Mouse (Mus musculus): ENCODE results near the gene Olfr734. TPM values are rescaled to one million over a fixed set of nuclear protein-coding genes. Genes with fewer than 3 reads are reported as not detected.
A peak's percentile ranks its signal among the peaks of the same experiment; 100 is the strongest.

Gene Olfr734
- total RNA-seq, 1 experiment: not detected

- TF ChIP-seq HCFC1 (IDR thresholded peaks at IDR 0.05; ENCODE audit: borderline replicate concordance, insufficient read depth, low read length) (no peak), CHD2 (IDR thresholded peaks at IDR 0.05; ENCODE audit: low read depth, low read length) (no peak)
- in situ Hi-C loops (cut with MboI; ENCODE audit: low sequenced_read_pairs in 2 of 2, unreplicated experiment in 2 of 2): loop anchor here in 1 of 2 experiments (25.0 kb wide), 1 partner anchor 406 kb away; no protein-coding TSS in a partner anchor
- Histone ChIP-seq H3K36me3 (ENCODE audit: control insufficient read depth, insufficient read depth, low read length, poor library complexity, severe bottlenecking) (no peaks in the 10 kb centered on the region), H3K4me1 (ENCODE audit: control insufficient read depth in 2 of 2, insufficient read depth in 2 of 2, low read length in 2 of 2, poor library complexity in 1 of 2) (no peaks in the 10 kb centered on the region; a peak in 1 of 4 replicates), H3K9ac (ENCODE audit: insufficient read depth, low read depth, low read length, poor library complexity, severe bottlenecking) (no peak overlapping the region), H3K4me3 (ENCODE audit: insufficient read depth in 1 of 2, low read depth in 1 of 2, low read length in 2 of 2, poor library complexity in 1 of 2, severe bottlenecking in 1 of 2) (no peak overlapping the region), H3K27ac (ENCODE audit: insufficient read depth, low read depth, low read length, poor library complexity, severe bottlenecking) (no peak overlapping the region), H3K9me3 (ENCODE audit: control insufficient read depth, insufficient read depth, low read depth, low read length) (no peaks in the 10 kb centered on the region)
- no peak for DNase-seq (ENCODE audit: low read depth, low spot score)
These were observed 30.2 kb upstream of the Olfr734 start for GRCm38 (mm10) chr14:50356725-50357124.

- no peaks in the 10 kb centered on the region; a peak in 1 of 4 replicates for H3K4me1 ChIP-seq (ENCODE audit: control insufficient read depth in 2 of 2, insufficient read depth in 2 of 2, low read length in 2 of 2, poor library complexity in 1 of 2)
- H3K27ac ChIP-seq (ENCODE audit: insufficient read depth, low read depth, low read length, poor library complexity, severe bottlenecking): no peak overlapping the region
- peak; percentile 51 for DNase-seq (ENCODE audit: low read depth, low spot score)
- H3K9me3 ChIP-seq (ENCODE audit: control insufficient read depth, insufficient read depth, low read depth, low read length): no peaks in the 10 kb centered on the region
- TF ChIP-seq MAFK (IDR thresholded peaks at IDR 0.05; ENCODE audit: insufficient read depth, low read depth, low read length) (no peak), ZC3H11A (IDR thresholded peaks at IDR 0.05; ENCODE audit: borderline replicate concordance, low read depth, low read length) (peak; percentile 67; the same call in 1 of the 2 replicates)
- H3K36me3 ChIP-seq (ENCODE audit: control insufficient read depth, insufficient read depth, low read length, poor library complexity, severe bottlenecking): no peaks in the 10 kb centered on the region
- H3K4me3 ChIP-seq (ENCODE audit: insufficient read depth in 1 of 2, low read depth in 1 of 2, low read length in 2 of 2, poor library complexity in 1 of 2, severe bottlenecking in 1 of 2): no peak overlapping the region
- in situ Hi-C loops (cut with MboI; ENCODE audit: low sequenced_read_pairs in 2 of 2, unreplicated experiment in 2 of 2): loop anchor here in 1 of 2 experiments (25.0 kb wide), 1 partner anchor 410 kb away; no protein-coding TSS in a partner anchor
- no peak overlapping the region for H3K9ac ChIP-seq (ENCODE audit: insufficient read depth, low read depth, low read length, poor library complexity, severe bottlenecking)
These were observed 25.9 kb upstream of the Olfr734 start for GRCm38 (mm10) chr14:50352438-50352837.

- in situ Hi-C loops (cut with MboI; ENCODE audit: low sequenced_read_pairs in 2 of 2, unreplicated experiment in 2 of 2): no loop called here
- DNase-seq (ENCODE audit: low read depth, low spot score): no peak
- H3K4me3 ChIP-seq (ENCODE audit: insufficient read depth in 1 of 2, low read depth in 1 of 2, low read length in 2 of 2, poor library complexity in 1 of 2, severe bottlenecking in 1 of 2): no peak within 1 kb of the TSS
- no peaks in the 10 kb centered on the region for H3K9me3 ChIP-seq (ENCODE audit: control insufficient read depth, insufficient read depth, low read depth, low read length)
- no peak within 1 kb of the TSS for H3K9ac ChIP-seq (ENCODE audit: insufficient read depth, low read depth, low read length, poor library complexity, severe bottlenecking)
- H3K27ac ChIP-seq (ENCODE audit: insufficient read depth, low read depth, low read length, poor library complexity, severe bottlenecking): no peak within 1 kb of the TSS
- no peaks in the 10 kb centered on the region for H3K36me3 ChIP-seq (ENCODE audit: control insufficient read depth, insufficient read depth, low read length, poor library complexity, severe bottlenecking)
- TF ChIP-seq ZC3H11A (IDR thresholded peaks at IDR 0.05; ENCODE audit: borderline replicate concordance, low read depth, low read length) (no peak), MAFK (IDR thresholded peaks at IDR 0.05; ENCODE audit: insufficient read depth, low read depth, low read length) (no peak), ZNF384 (IDR thresholded peaks at IDR 0.05; ENCODE audit: low read depth, low read length) (no peak), CHD2 (IDR thresholded peaks at IDR 0.05; ENCODE audit: low read depth, low read length) (no peak), HCFC1 (IDR thresholded peaks at IDR 0.05; ENCODE audit: borderline replicate concordance, insufficient read depth, low read length) (no peak)
- no peaks in the 10 kb centered on the region; a peak in 1 of 4 replicates for H3K4me1 ChIP-seq (ENCODE audit: control insufficient read depth in 2 of 2, insufficient read depth in 2 of 2, low read length in 2 of 2, poor library complexity in 1 of 2)
These were observed 22.2 kb upstream of the Olfr734 start, which contains the start of gene Olfr735 for GRCm38 (mm10) chr14:50348796-50349195. TSS of gene Olfr735 (minus strand) at chr14:50348872.

GRCm38 (mm10) chr14:50301422-50301821, 25.1 kb downstream of the Olfr734 start, which contains the start of gene Olfr733:
TSS of gene Olfr733 (minus strand) at chr14:50301522.
- TF ChIP-seq ZC3H11A (IDR thresholded peaks at IDR 0.05; ENCODE audit: borderline replicate concordance, low read depth, low read length) (no peak), ZNF384 (IDR thresholded peaks at IDR 0.05; ENCODE audit: low read depth, low read length) (no peak), CHD2 (IDR thresholded peaks at IDR 0.05; ENCODE audit: low read depth, low read length) (no peak), MAFK (IDR thresholded peaks at IDR 0.05; ENCODE audit: insufficient read depth, low read depth, low read length) (no peak), HCFC1 (IDR thresholded peaks at IDR 0.05; ENCODE audit: borderline replicate concordance, insufficient read depth, low read length) (no peak)
- Histone ChIP-seq H3K9me3 (ENCODE audit: control insufficient read depth, insufficient read depth, low read depth, low read length) (no peaks in the 10 kb centered on the region), H3K27ac (ENCODE audit: insufficient read depth, low read depth, low read length, poor library complexity, severe bottlenecking) (no peak within 1 kb of the TSS), H3K4me1 (ENCODE audit: control insufficient read depth in 2 of 2, insufficient read depth in 2 of 2, low read length in 2 of 2, poor library complexity in 1 of 2) (no peaks in the 10 kb centered on the region), H3K4me3 (ENCODE audit: insufficient read depth in 1 of 2, low read depth in 1 of 2, low read length in 2 of 2, poor library complexity in 1 of 2, severe bottlenecking in 1 of 2) (no peak within 1 kb of the TSS), H3K36me3 (ENCODE audit: control insufficient read depth, insufficient read depth, low read length, poor library complexity, severe bottlenecking) (no peaks in the 10 kb centered on the region), H3K9ac (ENCODE audit: insufficient read depth, low read depth, low read length, poor library complexity, severe bottlenecking) (no peak within 1 kb of the TSS)
- in situ Hi-C loops (cut with MboI; ENCODE audit: low sequenced_read_pairs in 2 of 2, unreplicated experiment in 2 of 2): no loop called here
- no peak for DNase-seq (ENCODE audit: low read depth, low spot score)

- Histone ChIP-seq H3K4me3 (ENCODE audit: insufficient read depth in 1 of 2, low read depth in 1 of 2, low read length in 2 of 2, poor library complexity in 1 of 2, severe bottlenecking in 1 of 2) (no peak within 1 kb of the TSS), H3K9me3 (ENCODE audit: control insufficient read depth, insufficient read depth, low read depth, low read length) (no peaks in the 10 kb centered on the region), H3K9ac (ENCODE audit: insufficient read depth, low read depth, low read length, poor library complexity, severe bottlenecking) (no peak within 1 kb of the TSS), H3K36me3 (ENCODE audit: control insufficient read depth, insufficient read depth, low read length, poor library complexity, severe bottlenecking) (no peaks in the 10 kb centered on the region), H3K4me1 (ENCODE audit: control insufficient read depth in 2 of 2, insufficient read depth in 2 of 2, low read length in 2 of 2, poor library complexity in 1 of 2) (no peaks in the 10 kb centered on the region), H3K27ac (ENCODE audit: insufficient read depth, low read depth, low read length, poor library complexity, severe bottlenecking) (no peak within 1 kb of the TSS)
- in situ Hi-C loops (cut with MboI; ENCODE audit: low sequenced_read_pairs in 2 of 2, unreplicated experiment in 2 of 2): no loop called here
- DNase-seq (ENCODE audit: low read depth, low spot score): no peak
- TF ChIP-seq ZC3H11A (IDR thresholded peaks at IDR 0.05; ENCODE audit: borderline replicate concordance, low read depth, low read length) (no peak), CHD2 (IDR thresholded peaks at IDR 0.05; ENCODE audit: low read depth, low read length) (no peak), MAFK (IDR thresholded peaks at IDR 0.05; ENCODE audit: insufficient read depth, low read depth, low read length) (no peak), HCFC1 (IDR thresholded peaks at IDR 0.05; ENCODE audit: borderline replicate concordance, insufficient read depth, low read length) (no peak), ZNF384 (IDR thresholded peaks at IDR 0.05; ENCODE audit: low read depth, low read length) (no peak)
These were observed 42.5 kb downstream of the Olfr734 start, which contains the start of gene Olfr732 for GRCm38 (mm10) chr14:50284106-50284505. TSS of gene Olfr732 (minus strand) at chr14:50284206.

Other genes starting within 250 kb of the Olfr734 start
- not detected in 2 replicates for gene Olfr726, start 235.8 kb downstream of the Olfr734 start, total RNA-seq (2012; rRNA removed)
- not detected in 2 replicates for gene Olfr727, start 203.6 kb downstream of the Olfr734 start, total RNA-seq (2012; rRNA removed)
- not detected in 2 replicates for gene Olfr728, start 184.1 kb downstream of the Olfr734 start, total RNA-seq (2012; rRNA removed)
- not detected in 2 replicates for gene Olfr729, start 173.9 kb downstream of the Olfr734 start, total RNA-seq (2012; rRNA removed)
- not detected in 2 replicates for gene Olfr730, start 138.6 kb downstream of the Olfr734 start, total RNA-seq (2012; rRNA removed)
- gene Olfr731, start 84.9 kb downstream of the Olfr734 start, total RNA-seq (2012; rRNA removed): not detected in 2 replicates
- not detected in 2 replicates for gene Olfr732, start 42.6 kb downstream of the Olfr734 start, total RNA-seq (2012; rRNA removed)
- not detected in 2 replicates for gene Olfr733, start 25.2 kb downstream of the Olfr734 start, total RNA-seq (2012; rRNA removed)
- gene Olfr735, start 22.1 kb upstream of the Olfr734 start, total RNA-seq (2012; rRNA removed): not detected in 2 replicates
- gene Tlr11, start 31.2 kb upstream of the Olfr734 start, total RNA-seq (2012; rRNA removed): not detected in 2 replicates
- not detected in 2 replicates for gene Olfr736, start 54.4 kb upstream of the Olfr734 start, total RNA-seq (2012; rRNA removed)
- not detected in 2 replicates for gene Olfr738, start 80.8 kb upstream of the Olfr734 start, total RNA-seq (2012; rRNA removed)
- not detected in 2 replicates for gene Olfr739, start 91.9 kb upstream of the Olfr734 start, total RNA-seq (2012; rRNA removed)
- gene Olfr740, start 118.8 kb upstream of the Olfr734 start, total RNA-seq (2012; rRNA removed): not detected in 2 replicates
- not detected in 2 replicates for gene Olfr741, start 146.0 kb upstream of the Olfr734 start, total RNA-seq (2012; rRNA removed)
- gene Olfr742, start 176.8 kb upstream of the Olfr734 start, total RNA-seq (2012; rRNA removed): not detected in 2 replicates
- not detected in 2 replicates for gene Olfr743, start 195.1 kb upstream of the Olfr734 start, total RNA-seq (2012; rRNA removed)